Mouse (Mus musculus): ENCODE data around the gene Gabpa. TPM values are rescaled to one million over a fixed set of nuclear protein-coding genes. Genes with fewer than 3 reads are reported as not detected.

The Gabpa gene
- total and polyA plus RNA-seq, 3 experiments = 10.4 to 42.6 (median 41.3) TPM

DNA sequence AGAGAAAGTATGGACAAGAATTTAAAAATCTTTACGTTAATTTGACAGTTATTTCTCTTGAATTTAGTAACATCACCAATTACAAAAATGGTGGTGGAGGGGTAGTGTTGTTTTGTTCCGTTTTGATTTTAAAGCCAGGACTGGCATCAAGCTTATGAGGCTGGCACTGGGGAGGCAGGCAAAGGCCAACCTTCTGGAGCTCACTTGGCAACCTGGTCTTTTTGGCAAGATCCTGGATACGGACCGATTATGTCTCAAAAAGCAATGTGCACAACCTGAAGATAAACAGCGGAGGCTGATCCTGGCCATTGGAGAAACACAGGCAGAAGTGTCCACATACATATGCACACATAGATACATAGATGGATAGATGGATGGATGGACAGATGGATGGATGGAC, 2.0 kb upstream of the Gabpa start:
- Histone ChIP-seq H3K27ac (peak overlapping the region; percentile 100), H3K9ac (ENCODE audit: low read depth, low read length) (no peak overlapping the region), H3K4me1 (ENCODE audit: control insufficient read depth, insufficient read depth, low read length) (peaks cover 8% of the 10 kb centered on the region), H3K79me2 (replicated peaks; ENCODE audit: control insufficient read depth, insufficient read depth, low read length) (no peaks in the 10 kb centered on the region), H3K36me3 (ENCODE audit: control insufficient read depth, insufficient read depth, low read length) (peaks cover 48% of the 10 kb centered on the region), H3K27me3 (ENCODE audit: control insufficient read depth, insufficient read depth, low read length) (no peaks in the 10 kb centered on the region), H3K4me3 (peak overlapping the region; percentile 97; the same call in 1 of the 2 replicates)
- TF ChIP-seq POLR2A (IDR thresholded peaks at IDR 0.05; ENCODE audit: insufficient read depth, low read depth, low read length) = no peak
- no peak for TF ChIP-seq EP300 (IDR thresholded peaks at IDR 0.05; ENCODE audit: insufficient read depth, low read depth, low read length)
- TF ChIP-seq CTCF (IDR thresholded peaks at IDR 0.05) = no peak
- peak in 1 of 2 experiments; percentile 28 for DNase-seq
- intact Hi-C loops (cut with DNase I) = no loop called here
- WGBS = 65% methylated on average over 5 of the region's 5 CpGs

DNA sequence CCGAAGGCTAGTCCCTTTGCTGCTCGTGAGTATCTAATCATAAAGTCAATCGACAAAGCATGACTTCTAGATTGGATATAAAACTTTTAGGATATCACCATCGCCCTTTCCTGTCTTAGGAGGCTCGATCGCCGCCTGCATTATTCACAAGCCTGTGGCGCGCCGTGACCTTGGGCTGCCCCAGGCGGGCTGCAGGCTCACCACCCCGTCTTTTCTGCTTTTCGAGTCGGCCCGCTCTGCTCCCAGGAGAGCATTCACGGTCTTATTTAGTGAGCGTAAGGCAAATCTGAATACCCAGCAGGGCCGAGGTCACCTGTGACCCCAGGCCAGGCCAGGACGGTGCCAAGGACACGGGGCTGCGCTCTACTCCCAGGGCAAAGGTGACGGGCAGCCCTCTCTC, 381 bp upstream of the Gabpa start:
- no peaks in the 10 kb centered on the region for H3K79me2 ChIP-seq (replicated peaks; ENCODE audit: control insufficient read depth, insufficient read depth, low read length)
- no peak for DNase-seq
- peak overlapping the region; percentile 97 for H3K4me3 ChIP-seq
- TF ChIP-seq CTCF (IDR thresholded peaks at IDR 0.05) (no peak), EP300 (IDR thresholded peaks at IDR 0.05; ENCODE audit: insufficient read depth, low read depth, low read length) (no peak), POLR2A (IDR thresholded peaks at IDR 0.05; ENCODE audit: insufficient read depth, low read depth, low read length) (no peak)
- peak overlapping the region; percentile 90 for H3K9ac ChIP-seq (ENCODE audit: low read depth, low read length)
- H3K36me3 ChIP-seq (ENCODE audit: control insufficient read depth, insufficient read depth, low read length) = peaks cover 32% of the 10 kb centered on the region
- WGBS = under 1% methylated on average over 22 of the region's 22 CpGs
- peaks cover 7% of the 10 kb centered on the region for H3K4me1 ChIP-seq (ENCODE audit: control insufficient read depth, insufficient read depth, low read length)
- intact Hi-C loops (cut with DNase I) = loop anchor here (2.0 kb wide), 1 partner anchor 60 kb away; the partner anchor contains the start of gene Jam2
- no peaks in the 10 kb centered on the region for H3K27me3 ChIP-seq (ENCODE audit: control insufficient read depth, insufficient read depth, low read length)
- H3K27ac ChIP-seq = peak overlapping the region; percentile 100

DNA sequence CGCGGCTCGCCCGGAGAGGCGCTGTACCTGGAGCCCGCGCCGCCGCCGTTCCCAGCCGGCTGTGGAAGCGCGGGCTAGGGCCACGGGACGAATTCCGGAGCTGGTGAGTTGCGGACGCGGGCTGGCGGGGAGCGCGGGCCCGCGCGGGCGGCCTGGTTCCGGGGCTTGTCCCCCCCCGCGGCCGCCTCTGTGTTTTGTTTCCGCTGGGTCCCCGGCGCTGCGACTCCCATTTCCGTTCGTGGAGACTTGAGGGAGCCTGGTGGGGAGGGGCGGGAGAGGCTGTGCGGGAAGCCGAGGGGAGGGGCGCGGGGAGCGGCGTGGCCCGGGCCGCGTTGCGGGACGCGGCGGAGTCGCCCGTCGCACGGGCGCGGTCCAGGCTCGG, 707 bp downstream of the Gabpa start, which contains the start of gene Atp5j:
Gene Atp5j, minus strand, starts transcription at position 185 of the 382 bp plus-strand sequence.
- intact Hi-C loops (cut with DNase I) = loop anchor here (2.0 kb wide), 1 partner anchor 61 kb away; the partner anchor contains the start of gene Jam2

DNA sequence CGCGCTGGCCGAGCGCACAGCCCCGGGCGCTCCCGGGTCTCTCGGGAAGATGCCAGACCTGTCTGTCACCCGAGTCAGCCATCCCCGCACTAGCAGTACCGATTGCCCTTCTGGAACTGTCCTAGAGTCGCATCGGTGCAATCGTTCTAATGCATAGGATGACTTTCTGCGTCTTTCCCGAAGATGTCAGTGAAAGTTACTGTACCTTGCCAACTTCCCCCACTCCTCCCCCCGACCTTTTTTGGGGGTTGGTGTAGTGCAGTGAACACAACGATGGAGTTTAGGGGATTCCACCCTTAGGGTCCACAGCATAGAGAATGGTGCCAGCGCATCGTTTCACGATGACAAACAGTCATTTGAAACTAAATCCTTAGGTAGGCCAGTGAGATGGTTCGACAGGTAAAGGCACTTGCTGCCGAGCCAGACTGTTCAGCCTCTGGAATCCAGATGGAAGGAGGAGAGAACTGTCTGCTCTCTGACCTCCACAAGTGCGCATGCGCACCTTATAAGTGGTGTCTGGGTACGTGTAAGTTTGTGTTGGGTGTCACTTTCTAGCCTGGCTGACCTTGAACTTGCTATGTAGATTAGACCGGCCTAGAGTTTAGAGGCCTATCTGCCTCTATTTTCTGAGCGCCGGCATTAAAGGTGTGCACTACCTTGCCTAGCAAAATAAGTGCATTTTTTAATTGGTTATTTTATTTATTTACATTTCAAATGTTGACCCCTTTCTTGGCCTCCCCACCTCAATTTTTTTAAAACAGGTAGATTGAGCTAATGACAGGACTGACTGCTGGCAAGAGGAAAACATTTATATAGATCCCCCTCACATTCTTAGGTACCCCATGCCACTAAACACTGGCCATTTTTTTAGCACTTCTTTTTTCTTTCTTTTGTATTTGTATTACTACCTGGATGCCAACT, 1.4 kb downstream of the Gabpa start:
- intact Hi-C loops (cut with DNase I) = loop anchor here (1.0 to 2.0 kb wide), 2 partner anchors 61 to 101 kb away; partner anchors contain the start of genes Jam2 and Mrpl39
- peaks cover 7% of the 10 kb centered on the region for H3K4me1 ChIP-seq (ENCODE audit: control insufficient read depth, insufficient read depth, low read length)
- H3K27me3 ChIP-seq (ENCODE audit: control insufficient read depth, insufficient read depth, low read length) = no peaks in the 10 kb centered on the region
- WGBS = 6% methylated on average over 29 of the region's 29 CpGs
- peak overlapping the region; percentile 93 for H3K9ac ChIP-seq (ENCODE audit: low read depth, low read length)
- peaks cover 21% of the 10 kb centered on the region for H3K36me3 ChIP-seq (ENCODE audit: control insufficient read depth, insufficient read depth, low read length)
- no peak for TF ChIP-seq CTCF (IDR thresholded peaks at IDR 0.05)
- 0 out of 2 replicates have a peak, but pooled peaks have one; percentile 6 for TF ChIP-seq EP300 (IDR thresholded peaks at IDR 0.05; ENCODE audit: insufficient read depth, low read depth, low read length)
- TF ChIP-seq POLR2A (IDR thresholded peaks at IDR 0.05; ENCODE audit: insufficient read depth, low read depth, low read length) = peak; percentile 87
- peak in 1 of 2 experiments; percentile 75 for DNase-seq
- H3K79me2 ChIP-seq (replicated peaks; ENCODE audit: control insufficient read depth, insufficient read depth, low read length) = no peaks in the 10 kb centered on the region
- H3K4me3 ChIP-seq = peak overlapping the region; percentile 97
- H3K27ac ChIP-seq = peak overlapping the region; percentile 100

More for the DNA sequence above, 707 bp downstream of the Gabpa start, which contains the start of gene Atp5j:
- H3K9ac ChIP-seq (ENCODE audit: low read depth, low read length) = peak within 1 kb of the TSS; percentile 93
- H3K36me3 ChIP-seq (ENCODE audit: control insufficient read depth, insufficient read depth, low read length) = peaks cover 27% of the 10 kb centered on the region
- peak within 1 kb of the TSS; percentile 100 for H3K27ac ChIP-seq
- peaks cover 7% of the 10 kb centered on the region for H3K4me1 ChIP-seq (ENCODE audit: control insufficient read depth, insufficient read depth, low read length)
- H3K27me3 ChIP-seq (ENCODE audit: control insufficient read depth, insufficient read depth, low read length) = no peaks in the 10 kb centered on the region
- H3K4me3 ChIP-seq = peak within 1 kb of the TSS; percentile 97
- TF ChIP-seq EP300 (IDR thresholded peaks at IDR 0.05; ENCODE audit: insufficient read depth, low read depth, low read length) = no peak
- no peaks in the 10 kb centered on the region for H3K79me2 ChIP-seq (replicated peaks; ENCODE audit: control insufficient read depth, insufficient read depth, low read length)
- 0% methylated on average over 57 of the region's 57 CpGs for WGBS
- DNase-seq = peak; percentile 88 to 90

DNA sequence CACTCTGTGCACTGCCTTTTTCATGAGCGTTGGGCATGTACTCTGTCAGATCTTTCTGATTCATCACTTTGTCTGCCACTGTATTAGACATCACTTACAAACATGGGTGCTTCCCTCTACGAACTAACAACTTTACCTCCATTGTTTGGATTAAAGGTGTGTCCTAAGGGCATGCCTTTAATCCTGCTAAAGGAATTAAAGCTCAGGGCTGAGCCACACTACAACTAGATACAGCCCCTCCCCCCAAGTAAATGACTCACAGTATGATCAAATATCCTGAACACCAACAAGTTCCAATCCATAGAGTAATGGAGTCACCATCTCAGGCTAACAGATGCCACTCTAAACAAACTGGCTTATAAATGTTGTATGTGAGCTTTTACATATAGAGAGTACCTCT, 3.9 kb downstream of the Gabpa start:
- no peak overlapping the region for H3K9ac ChIP-seq (ENCODE audit: low read depth, low read length)

More for the DNA sequence above, 3.9 kb downstream of the Gabpa start:
- 82% methylated on average over 2 of the region's 2 CpGs for WGBS
- no peaks in the 10 kb centered on the region for H3K27me3 ChIP-seq (ENCODE audit: control insufficient read depth, insufficient read depth, low read length)
- no peaks in the 10 kb centered on the region for H3K79me2 ChIP-seq (replicated peaks; ENCODE audit: control insufficient read depth, insufficient read depth, low read length)
- no peak for DNase-seq
- TF ChIP-seq EP300 (IDR thresholded peaks at IDR 0.05; ENCODE audit: insufficient read depth, low read depth, low read length) (no peak), POLR2A (IDR thresholded peaks at IDR 0.05; ENCODE audit: insufficient read depth, low read depth, low read length) (no peak), CTCF (IDR thresholded peaks at IDR 0.05) (no peak)
- H3K27ac ChIP-seq = no peak overlapping the region
- intact Hi-C loops (cut with DNase I) = no loop called here
- H3K4me1 ChIP-seq (ENCODE audit: control insufficient read depth, insufficient read depth, low read length) = no peaks in the 10 kb centered on the region; the same call in 1 of the 2 replicates
- H3K36me3 ChIP-seq (ENCODE audit: control insufficient read depth, insufficient read depth, low read length) = peaks cover 2% of the 10 kb centered on the region
- H3K4me3 ChIP-seq = no peak overlapping the region
